Mouse (Mus musculus) liver, embryonic 14.5 days (tissue): ENCODE results near the gene Cipc.

Experiments used
- CTCF ChIP-seq: IDR thresholded peaks from 2 replicates; pipeline ENCODE4 v1.5.1; 2016; ENCODE audit warnings: antibody characterized with exemption, low read depth, control low read depth
- EP300 ChIP-seq: IDR thresholded peaks from 2 replicates; pipeline ENCODE4 v1.6.1; 2016; ENCODE audit warnings: antibody characterized with exemption, low read depth

DNA sequence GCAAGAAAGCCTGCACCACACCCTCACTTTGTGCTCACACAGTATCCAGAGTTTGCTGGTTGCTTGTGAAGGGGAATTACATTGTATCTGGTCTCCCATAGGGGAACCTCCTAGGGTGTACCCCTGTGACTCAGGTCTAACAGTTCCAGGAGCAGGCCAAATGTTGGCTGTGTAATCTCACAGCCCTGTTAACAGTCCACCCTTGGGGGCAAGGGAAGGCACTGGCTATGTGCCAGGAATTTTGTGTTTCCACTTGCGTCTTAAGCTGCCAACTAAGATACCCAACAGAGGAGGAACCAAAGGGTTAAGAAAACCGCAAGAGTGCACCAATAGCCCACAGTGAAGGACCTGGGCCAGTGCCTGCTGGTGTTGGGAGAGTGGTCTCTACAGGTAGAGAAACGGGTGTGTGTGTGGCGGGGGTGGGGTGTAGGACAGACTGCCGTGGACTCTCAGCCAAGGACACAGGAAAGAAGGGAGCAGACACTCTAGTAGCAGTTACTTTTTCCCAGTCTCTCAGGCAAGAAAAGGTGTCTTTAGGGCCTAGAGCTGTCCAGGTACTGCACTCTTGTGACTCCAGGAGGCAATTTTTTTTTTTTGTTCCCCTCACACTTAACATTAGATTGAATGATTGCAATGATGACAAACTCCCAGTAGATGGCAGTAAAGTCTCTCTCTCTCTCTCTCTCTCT, 53.5 kb downstream of the Cipc start:
- TF ChIP-seq CTCF (peak; percentile 32; the same call in 1 of the 2 replicates), EP300 (no peak)
